Mouse (Mus musculus): ENCODE data around the gene Adh4.

- TF ChIP-seq CTCF (IDR thresholded peaks at IDR 0.05; ENCODE audit: control insufficient read depth, insufficient read depth, low read length) = no peak
- no peak for TF ChIP-seq POLR2A (IDR thresholded peaks at IDR 0.05; ENCODE audit: borderline replicate concordance, control insufficient read depth, low read depth, low read length)
These were observed 9.0 kb downstream of the Adh4 start for GRCm38 (mm10) chr3:138424247-138424646.

Data from bone marrow, adult 2 months (tissue).